Mouse (Mus musculus): ENCODE data around the gene Gm11569. TPM values are rescaled to one million over a fixed set of nuclear protein-coding genes. Genes with fewer than 3 reads are reported as not detected.
"Not testable (repeated sequence)": the region's sequence is repeated elsewhere in the genome, so short reads cannot be mapped to it uniquely, and the experiment has no call there.

Gm11569 gene
- total RNA-seq (2012; rRNA removed) (not detected in 2 replicates), total RNA-seq (2014; rRNA removed) (not detected in 2 replicates), polyA plus RNA-seq (2012; ENCODE audit: insufficient read length, low read depth) (not detected in 2 replicates)

DNA sequence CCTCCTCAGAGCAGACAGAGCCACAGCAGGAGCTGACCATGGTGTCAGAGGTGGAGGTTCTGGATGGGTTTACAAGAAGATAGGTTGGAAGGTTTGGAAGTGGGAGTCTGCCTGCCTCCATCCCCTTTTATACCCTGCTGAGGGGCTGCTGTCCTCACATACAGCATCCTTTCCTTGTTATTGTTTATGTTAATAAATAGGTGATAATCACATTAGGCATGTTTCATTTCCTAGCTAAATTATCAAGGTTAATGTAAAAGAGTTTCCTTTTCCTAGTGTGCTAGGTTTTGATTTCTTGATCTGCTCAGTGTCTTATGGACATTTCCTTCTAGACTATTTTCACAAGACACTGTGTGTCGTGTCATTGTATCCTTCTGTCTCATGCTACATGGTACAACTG is at the start of gene Gm11569:
Gm11569 (minus strand) TSS at position 101 of the 400 bp plus-strand sequence.
- H3K9ac ChIP-seq (ENCODE audit: insufficient read depth, low read depth); in situ Hi-C loops (cut with MboI; ENCODE audit: low pct_ligation_motif_present, low pct_unique_long_range_greater_than_20kb, low sequenced_read_pairs); H3K9me3 ChIP-seq (replicated peaks; ENCODE audit: low read length); H3K36me3 ChIP-seq (replicated peaks in 1 of 2; ENCODE audit: control insufficient read depth in 1 of 2, insufficient read depth in 1 of 2, low read length in 1 of 2); DNase-seq (ENCODE audit: extremely low read depth); H3K27ac ChIP-seq (ENCODE audit: insufficient read depth, low read depth); dilution Hi-C loops (cut with MboI; ENCODE audit: extremely low pct_ligation_motif_present, extremely low pct_unique_long_range_greater_than_20kb, low sequenced_read_pairs); H3K4me3 ChIP-seq (replicated peaks in 1 of 3; ENCODE audit: low read depth in 2 of 3, low read length in 2 of 3, poor library complexity in 1 of 3); H3K4me1 ChIP-seq (ENCODE audit: control insufficient read depth in 1 of 2, insufficient read depth in 2 of 2); H3K4me2 ChIP-seq (ENCODE audit: insufficient read depth, low read depth, poor library complexity, severe bottlenecking); H3K79me2 ChIP-seq (replicated peaks; ENCODE audit: control insufficient read depth, extremely low read depth, insufficient read depth, poor library complexity, severe bottlenecking): not testable (repeated sequence)
- peaks cover 21% of the 10 kb centered on the region for H3K27me3 ChIP-seq (replicated peaks)

DNA sequence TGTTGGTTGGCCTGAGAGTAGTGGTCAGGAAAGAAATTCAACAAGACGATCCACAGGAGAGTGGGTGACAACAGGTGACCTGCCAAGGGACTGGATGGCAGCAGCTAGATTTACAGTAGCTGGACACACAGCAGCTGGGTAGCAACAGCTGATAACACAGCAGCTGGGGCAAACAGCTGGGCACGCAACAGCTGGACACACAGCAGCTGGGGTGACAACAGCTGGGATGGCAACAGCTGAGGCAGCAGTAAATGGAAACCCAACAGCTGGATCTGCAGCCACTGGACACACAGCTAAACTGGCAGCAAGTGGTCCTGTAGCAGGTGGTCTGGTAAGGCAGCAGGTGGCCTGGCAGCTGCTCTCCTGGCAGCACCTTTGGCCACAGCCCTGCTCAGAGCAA is 48.0 kb upstream of the Gm11569 start:
- H3K79me2 ChIP-seq (replicated peaks; ENCODE audit: control insufficient read depth, extremely low read depth, insufficient read depth, poor library complexity, severe bottlenecking), result no peaks in the 10 kb centered on the region
- no peak overlapping the region for H3K4me2 ChIP-seq (ENCODE audit: insufficient read depth, low read depth, poor library complexity, severe bottlenecking)
- no peak overlapping the region for H3K9ac ChIP-seq (ENCODE audit: insufficient read depth, low read depth)
- H3K9me3 ChIP-seq (replicated peaks; ENCODE audit: low read length), result peaks cover 3% of the 10 kb centered on the region
- DNase-seq (ENCODE audit: extremely low read depth), result no peak
- dilution Hi-C loops (cut with MboI; ENCODE audit: extremely low pct_ligation_motif_present, extremely low pct_unique_long_range_greater_than_20kb, low sequenced_read_pairs), result no loop called here
- H3K36me3 ChIP-seq (replicated peaks in 1 of 2; ENCODE audit: control insufficient read depth in 1 of 2, insufficient read depth in 1 of 2, low read length in 1 of 2), result no peaks in the 10 kb centered on the region
- TF ChIP-seq E2F4 (IDR thresholded peaks at IDR 0.05; ENCODE audit: insufficient replicate concordance, low read depth, low read length) (no peak), NELFE (IDR thresholded peaks at IDR 0.05; ENCODE audit: low read depth, low read length) (no peak)
- H3K27ac ChIP-seq (ENCODE audit: insufficient read depth, low read depth), result no peak overlapping the region
- in situ Hi-C loops (cut with MboI; ENCODE audit: low pct_ligation_motif_present, low pct_unique_long_range_greater_than_20kb, low sequenced_read_pairs), result no loop called here
- H3K4me1 ChIP-seq (ENCODE audit: control insufficient read depth in 1 of 2, insufficient read depth in 2 of 2), result no peaks in the 10 kb centered on the region
- peaks cover 70% of the 10 kb centered on the region for H3K27me3 ChIP-seq (replicated peaks)
- H3K4me3 ChIP-seq (replicated peaks in 1 of 3; ENCODE audit: low read depth in 2 of 3, low read length in 2 of 3, poor library complexity in 1 of 3), result no peak overlapping the region

DNA sequence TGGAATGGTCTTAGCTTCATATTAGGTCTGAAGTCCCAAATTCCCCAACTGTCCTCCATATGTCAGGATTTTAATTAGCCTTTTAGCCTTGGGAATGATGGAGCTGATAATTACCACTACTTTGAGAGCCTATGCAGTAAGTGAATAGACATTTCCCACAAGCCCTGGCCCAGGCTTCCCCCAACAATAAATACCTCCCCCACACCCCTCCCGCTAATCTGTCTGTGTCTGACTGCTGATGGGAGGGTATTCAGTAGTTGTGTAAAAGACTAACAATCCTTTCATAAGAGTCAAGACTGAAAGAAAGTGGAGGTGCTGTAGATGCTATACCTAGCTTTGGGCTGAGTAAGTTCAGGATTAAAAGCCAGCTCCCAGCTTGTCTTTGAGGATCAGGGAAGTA is 43.5 kb upstream of the Gm11569 start:
- no peaks in the 10 kb centered on the region for H3K36me3 ChIP-seq (replicated peaks in 1 of 2; ENCODE audit: control insufficient read depth in 1 of 2, insufficient read depth in 1 of 2, low read length in 1 of 2)
- dilution Hi-C loops (cut with MboI; ENCODE audit: extremely low pct_ligation_motif_present, extremely low pct_unique_long_range_greater_than_20kb, low sequenced_read_pairs), result no loop called here
- peaks cover 63% of the 10 kb centered on the region for H3K27me3 ChIP-seq (replicated peaks)
- no peak for DNase-seq (ENCODE audit: extremely low read depth)
- H3K79me2 ChIP-seq (replicated peaks; ENCODE audit: control insufficient read depth, extremely low read depth, insufficient read depth, poor library complexity, severe bottlenecking), result no peaks in the 10 kb centered on the region
- no peak overlapping the region for H3K27ac ChIP-seq (ENCODE audit: insufficient read depth, low read depth)
- H3K9ac ChIP-seq (ENCODE audit: insufficient read depth, low read depth), result no peak overlapping the region
- peaks cover 6% of the 10 kb centered on the region for H3K9me3 ChIP-seq (replicated peaks; ENCODE audit: low read length)
- H3K4me1 ChIP-seq (ENCODE audit: control insufficient read depth in 1 of 2, insufficient read depth in 2 of 2), result no peaks in the 10 kb centered on the region
- TF ChIP-seq POLR2A (IDR thresholded peaks at IDR 0.05; ENCODE audit: low read depth, low read length), result no peak
- no peak for TF ChIP-seq MXI1 (IDR thresholded peaks at IDR 0.05; ENCODE audit: low read depth, low read length)
- no peak for TF ChIP-seq ZNF384 (IDR thresholded peaks at IDR 0.05; ENCODE audit: low read depth, low read length)
- no peak for TF ChIP-seq MEF2A (IDR thresholded peaks at IDR 0.05; ENCODE audit: borderline replicate concordance, low read depth, low read length)
- H3K4me2 ChIP-seq (ENCODE audit: insufficient read depth, low read depth, poor library complexity, severe bottlenecking), result no peak overlapping the region
- H3K4me3 ChIP-seq (replicated peaks in 1 of 3; ENCODE audit: low read depth in 2 of 3, low read length in 2 of 3, poor library complexity in 1 of 3), result no peak overlapping the region
- in situ Hi-C loops (cut with MboI; ENCODE audit: low pct_ligation_motif_present, low pct_unique_long_range_greater_than_20kb, low sequenced_read_pairs), result no loop called here

DNA sequence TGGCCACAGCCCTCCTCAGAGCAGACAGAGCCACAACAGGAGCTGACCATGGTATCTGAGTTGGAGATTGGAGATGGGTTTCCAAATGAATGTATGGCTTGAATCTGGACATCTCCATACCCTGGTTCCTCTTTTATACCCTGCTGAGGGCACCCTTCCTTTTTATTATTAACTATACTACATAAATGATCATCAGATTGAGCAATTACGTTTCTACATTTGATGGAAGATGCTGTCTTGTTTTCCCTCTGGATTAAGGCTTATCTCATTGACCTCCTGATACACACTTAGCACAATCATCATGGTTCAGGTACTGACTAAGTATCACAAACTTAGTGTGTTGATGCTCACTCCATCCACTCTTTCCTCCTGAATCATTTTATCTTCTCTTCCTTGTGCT is 39.2 kb upstream of the Gm11569 start, which contains the start of gene 2300003K06Rik:
2300003K06Rik (minus strand) TSS at position 101 of the 400 bp plus-strand sequence.
- DNase-seq (ENCODE audit: extremely low read depth), result no peak
- H3K36me3 ChIP-seq (replicated peaks in 1 of 2; ENCODE audit: control insufficient read depth in 1 of 2, insufficient read depth in 1 of 2, low read length in 1 of 2), result no peaks in the 10 kb centered on the region
- H3K4me1 ChIP-seq (ENCODE audit: control insufficient read depth in 1 of 2, insufficient read depth in 2 of 2), result no peaks in the 10 kb centered on the region
- H3K4me2 ChIP-seq (ENCODE audit: insufficient read depth, low read depth, poor library complexity, severe bottlenecking), result no peak within 1 kb of the TSS
- TF ChIP-seq JUN (IDR thresholded peaks at IDR 0.05; ENCODE audit: insufficient read depth, low read depth, low read length), result no peak
- TF ChIP-seq RCOR1 (conservative IDR thresholded peaks at IDR 0.05; ENCODE audit: low read depth, low read length), result no peak
- TF ChIP-seq CHD2 (IDR thresholded peaks at IDR 0.05; ENCODE audit: low read length), result no peak
- no peak for TF ChIP-seq MAX (IDR thresholded peaks at IDR 0.05; ENCODE audit: low read length)
- no peak for TF ChIP-seq USF1 (IDR thresholded peaks at IDR 0.05; ENCODE audit: low read depth, low read length)
- TF ChIP-seq KAT2A (IDR thresholded peaks at IDR 0.05; ENCODE audit: insufficient replicate concordance, low read length), result no peak
- no peak for TF ChIP-seq RAD21 (IDR thresholded peaks at IDR 0.05; ENCODE audit: low read depth, low read length)
- TF ChIP-seq ZKSCAN1 (IDR thresholded peaks at IDR 0.05; ENCODE audit: borderline replicate concordance, low read depth, low read length), result no peak
- TF ChIP-seq ELF1 (IDR thresholded peaks at IDR 0.05; ENCODE audit: low read depth, low read length), result no peak
- TF ChIP-seq ETS1 (conservative IDR thresholded peaks at IDR 0.05; ENCODE audit: low read depth, low read length), result no peak
- peaks cover 39% of the 10 kb centered on the region for H3K27me3 ChIP-seq (replicated peaks)
- in situ Hi-C loops (cut with MboI; ENCODE audit: low pct_ligation_motif_present, low pct_unique_long_range_greater_than_20kb, low sequenced_read_pairs) (no loop called here), dilution Hi-C loops (cut with MboI; ENCODE audit: extremely low pct_ligation_motif_present, extremely low pct_unique_long_range_greater_than_20kb, low sequenced_read_pairs) (no loop called here)
- H3K9ac ChIP-seq (ENCODE audit: insufficient read depth, low read depth), result no peak within 1 kb of the TSS
- H3K27ac ChIP-seq (ENCODE audit: insufficient read depth, low read depth), result no peak within 1 kb of the TSS
- H3K4me3 ChIP-seq (replicated peaks in 1 of 3; ENCODE audit: low read depth in 2 of 3, low read length in 2 of 3, poor library complexity in 1 of 3), result no peak within 1 kb of the TSS
- H3K9me3 ChIP-seq (replicated peaks; ENCODE audit: low read length), result peaks cover 9% of the 10 kb centered on the region
- H3K79me2 ChIP-seq (replicated peaks; ENCODE audit: control insufficient read depth, extremely low read depth, insufficient read depth, poor library complexity, severe bottlenecking), result no peaks in the 10 kb centered on the region
